Mouse (Mus musculus): ENCODE data around the gene Rab13.

Gene Rab13

DNA sequence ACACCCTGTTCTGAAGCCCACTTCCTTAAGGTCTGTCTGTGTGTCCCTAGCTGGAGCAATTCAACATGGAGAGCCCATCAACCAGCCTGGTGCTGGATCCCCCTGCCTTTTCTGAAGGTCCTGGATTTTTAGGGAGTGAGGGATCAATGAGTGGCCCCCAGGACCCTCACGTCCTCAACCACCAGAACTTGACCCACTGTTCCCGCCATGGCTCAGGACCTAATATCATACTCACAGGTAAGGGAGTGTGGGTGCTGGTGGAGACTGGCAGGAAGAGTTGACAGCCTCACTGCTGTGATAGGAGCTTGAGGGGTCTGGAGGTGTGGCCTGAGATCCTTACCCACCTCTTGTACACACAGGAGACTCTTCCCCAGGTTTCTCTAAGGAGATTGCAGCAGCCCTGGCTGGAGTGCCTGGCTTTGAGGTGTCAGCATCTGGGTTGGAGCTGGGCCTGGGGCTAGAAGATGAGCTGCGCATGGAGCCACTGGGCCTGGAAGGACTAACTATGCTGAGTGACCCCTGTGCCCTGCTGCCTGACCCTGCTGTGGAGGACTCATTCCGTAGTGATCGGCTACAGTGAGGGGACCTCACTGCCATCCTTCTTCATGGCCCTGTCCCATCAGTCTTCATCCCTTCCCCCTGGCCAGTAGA, 49.8 kb downstream of the Rab13 start:
- no peak for DNase-seq (ENCODE audit: low spot score)

DNA sequence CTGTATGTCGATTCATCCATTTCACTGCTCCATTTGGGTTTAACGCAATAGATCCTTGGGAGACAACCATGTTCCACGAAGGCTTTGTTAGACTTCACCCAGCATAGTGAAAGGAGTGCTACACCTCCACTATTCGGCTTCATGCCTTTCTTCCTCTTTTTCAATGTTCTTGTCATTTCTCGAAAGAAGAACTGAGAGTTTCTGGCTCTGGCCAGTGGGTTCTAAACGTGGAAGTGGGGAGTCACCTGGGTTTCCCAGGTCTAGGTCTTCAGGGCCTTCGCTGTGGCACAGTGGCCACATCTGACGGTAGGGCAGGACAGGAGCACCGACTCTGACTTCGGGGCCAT, 51.2 kb downstream of the Rab13 start:
- no peak for DNase-seq (ENCODE audit: low spot score)

DNA sequence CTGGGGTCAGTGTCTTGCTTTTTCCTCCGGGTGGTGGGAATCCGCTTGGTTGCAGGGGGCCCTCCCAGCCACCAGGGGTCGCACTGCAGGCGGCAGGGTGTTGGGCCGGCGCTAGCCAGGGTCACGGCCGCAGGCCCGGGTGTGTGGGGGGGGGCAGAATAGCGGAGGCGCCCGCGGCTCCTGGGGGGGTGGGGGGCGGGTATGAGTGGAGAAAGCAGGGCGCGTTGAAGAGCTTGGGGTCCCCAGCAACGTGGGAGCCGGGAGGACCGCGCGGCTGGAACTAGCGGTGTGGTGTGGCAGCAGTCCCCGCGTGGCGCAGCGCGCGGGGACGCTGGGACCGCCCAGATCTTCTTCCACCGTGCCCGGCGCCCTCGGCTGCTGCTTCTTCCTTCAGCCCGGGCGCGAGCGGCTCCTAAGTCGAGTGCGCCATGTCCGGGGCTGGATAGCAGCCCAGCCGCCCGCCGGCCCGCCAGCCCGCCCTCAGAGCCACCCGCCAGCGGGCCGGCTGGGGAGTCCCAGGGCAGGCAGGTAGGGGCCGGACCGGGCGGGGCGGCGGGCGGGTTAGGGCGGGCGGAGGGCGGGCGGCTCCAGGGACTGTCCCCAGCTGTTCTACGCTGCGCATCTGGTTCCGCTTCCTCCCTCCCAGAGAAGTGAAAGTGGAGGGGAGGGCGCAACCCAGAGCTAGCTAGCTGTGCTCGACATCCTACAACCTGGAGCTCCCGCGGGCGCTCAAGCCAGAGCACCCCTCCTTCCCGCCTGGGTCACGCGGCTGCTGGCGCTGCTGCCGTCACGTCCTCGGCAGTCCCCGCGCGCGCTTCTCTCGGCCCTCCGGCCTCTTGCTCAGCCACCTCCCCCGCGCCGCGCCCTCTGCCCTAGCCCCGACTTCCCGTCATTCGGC, 51.8 kb downstream of the Rab13 start, which contains the start of gene Dennd4b:
Gene Dennd4b (plus strand): TSS at position 152 of the 898 bp plus-strand sequence.
- DNase-seq (ENCODE audit: low spot score), result peak; percentile 88

DNA sequence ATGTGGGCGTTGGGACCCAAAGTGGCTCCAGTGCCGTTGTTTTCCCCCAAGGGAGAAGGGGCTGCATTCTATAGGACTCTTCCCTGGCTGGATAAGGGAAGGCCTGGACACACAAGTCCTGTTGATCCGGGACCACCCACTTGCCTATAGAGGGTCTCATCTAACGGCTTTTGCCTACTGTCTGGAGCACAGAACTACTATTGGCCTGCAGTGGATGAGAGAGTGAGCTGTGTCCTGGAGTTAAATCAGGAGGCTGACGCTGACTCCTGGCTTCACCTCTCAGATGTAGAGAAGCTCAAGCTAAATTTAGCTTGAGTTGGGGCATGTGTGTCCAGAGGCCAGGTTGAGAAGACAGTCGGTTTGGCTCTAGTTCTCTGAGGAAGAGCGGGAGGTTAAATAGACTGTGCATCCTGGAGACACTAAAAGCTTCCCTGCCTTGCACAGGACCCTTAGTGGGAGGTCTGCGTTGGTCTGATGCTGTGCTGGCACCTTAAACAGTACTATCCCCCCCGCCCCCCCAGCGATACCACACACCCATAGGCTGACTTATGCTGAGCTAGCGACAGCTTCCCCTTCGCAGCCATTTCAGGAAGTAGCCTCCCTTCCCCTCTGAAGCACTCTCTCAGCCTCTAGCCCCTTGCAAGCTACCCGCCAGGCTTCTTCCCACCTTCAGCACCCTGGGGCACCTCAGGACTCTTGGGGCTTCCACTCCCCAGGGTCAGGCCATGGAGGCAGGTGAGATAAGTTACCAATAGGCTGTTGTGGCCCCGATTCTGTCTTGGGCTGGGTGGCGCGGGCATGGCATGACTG, 52.6 kb downstream of the Rab13 start:
- no peak for DNase-seq (ENCODE audit: low spot score)

DNA sequence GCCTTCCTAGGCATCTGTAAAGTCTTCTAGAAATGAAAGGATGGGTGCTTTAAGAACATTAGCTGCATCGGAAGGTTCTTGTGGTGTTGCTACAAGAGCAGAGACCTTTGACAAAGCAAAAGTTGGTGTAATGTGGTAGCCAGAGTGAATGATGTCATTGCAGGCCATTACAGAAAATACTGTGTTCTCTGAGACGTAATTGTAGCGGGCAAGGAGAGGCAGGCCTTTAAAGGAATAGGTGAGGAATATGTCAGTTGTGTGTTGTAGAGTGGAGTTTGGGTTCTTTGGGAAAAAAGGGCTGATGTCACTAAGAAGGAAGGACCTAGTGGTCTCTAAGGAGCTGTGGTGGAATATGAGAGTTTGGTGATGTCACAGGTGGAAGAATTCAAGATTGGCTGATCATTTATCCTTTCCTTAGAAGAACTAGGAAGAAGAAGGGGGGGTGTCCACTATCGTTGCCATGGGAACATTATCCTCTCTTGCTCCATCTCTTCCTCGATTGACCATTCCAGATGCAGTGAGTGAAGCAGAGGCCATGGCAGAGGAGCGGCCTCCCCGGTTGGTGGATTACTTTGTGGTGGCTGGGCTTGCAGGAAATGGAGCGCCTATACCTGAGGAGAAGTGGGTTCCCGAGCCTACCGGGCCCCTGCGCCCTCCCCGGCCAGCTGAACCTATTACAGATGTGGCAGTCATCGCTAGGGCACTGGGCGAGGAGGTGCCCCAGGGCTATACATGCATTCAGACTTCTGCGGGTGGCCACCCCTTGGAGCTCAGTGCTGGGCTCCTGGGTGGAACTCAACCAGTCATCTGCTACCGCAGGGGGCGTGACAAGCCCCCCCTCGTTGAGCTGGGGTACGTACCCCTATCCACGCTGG, 53.6 kb downstream of the Rab13 start:
- no peak for DNase-seq (ENCODE audit: low spot score)

DNA sequence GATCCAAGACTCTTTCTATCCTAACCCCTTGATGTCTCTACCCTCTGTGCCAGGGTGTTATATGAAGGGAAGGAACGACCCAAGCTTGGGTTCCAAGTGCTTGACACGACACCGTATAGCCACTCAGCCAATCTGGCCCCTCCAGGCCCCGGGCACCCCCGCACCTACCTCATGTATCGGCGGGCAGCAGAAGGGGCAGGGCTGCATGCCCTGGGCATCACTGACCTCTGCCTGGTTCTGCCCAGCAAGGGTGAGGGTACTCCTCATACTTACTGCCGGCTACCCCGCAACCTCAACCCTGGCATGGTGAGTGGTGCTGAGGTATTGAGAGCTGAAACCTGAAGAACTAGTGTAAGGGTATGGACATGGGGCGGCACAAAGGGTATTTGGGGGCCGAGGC, 54.7 kb downstream of the Rab13 start:
- DNase-seq (ENCODE audit: low spot score), result no peak

DNA sequence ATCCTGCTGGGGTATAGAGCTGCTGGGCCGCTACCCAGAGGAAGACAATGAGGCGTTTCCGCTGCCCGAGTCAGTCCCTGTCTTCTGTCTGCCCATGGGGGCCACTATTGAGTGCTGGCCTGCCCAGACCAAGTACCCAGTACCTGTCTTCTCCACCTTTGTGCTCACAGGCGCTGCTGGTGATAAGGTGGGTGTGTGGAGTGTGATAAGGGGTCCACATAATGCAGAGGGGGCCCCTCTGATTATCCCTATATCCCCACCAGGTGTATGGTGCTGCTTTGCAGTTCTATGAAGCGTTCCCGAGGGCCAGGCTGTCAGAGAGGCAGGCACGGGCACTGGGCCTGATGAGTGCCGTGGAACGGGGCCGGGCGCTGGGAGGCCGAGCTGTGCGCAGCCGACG, 55.5 kb downstream of the Rab13 start:
- DNase-seq (ENCODE audit: low spot score), result no peak

DNA sequence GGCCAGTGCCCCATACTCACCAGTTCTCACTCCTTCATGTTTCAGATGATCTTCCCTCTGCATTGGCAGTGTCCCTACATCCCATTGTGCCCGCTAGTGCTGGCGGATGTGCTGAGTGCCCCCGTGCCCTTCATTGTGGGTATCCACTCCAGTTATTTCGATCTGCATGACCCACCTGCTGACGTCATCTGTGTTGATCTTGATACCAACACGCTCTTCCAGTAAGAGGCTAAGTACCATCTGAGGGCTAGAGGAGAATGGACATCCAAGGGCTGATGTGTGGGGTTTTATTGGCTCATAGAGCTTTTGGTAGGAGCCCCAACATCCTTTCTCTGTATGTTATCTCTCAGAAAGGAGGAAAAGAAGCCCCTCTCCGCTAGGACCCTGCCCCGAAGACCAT, 57.3 kb downstream of the Rab13 start:
- no peak for DNase-seq (ENCODE audit: low spot score)

DNA sequence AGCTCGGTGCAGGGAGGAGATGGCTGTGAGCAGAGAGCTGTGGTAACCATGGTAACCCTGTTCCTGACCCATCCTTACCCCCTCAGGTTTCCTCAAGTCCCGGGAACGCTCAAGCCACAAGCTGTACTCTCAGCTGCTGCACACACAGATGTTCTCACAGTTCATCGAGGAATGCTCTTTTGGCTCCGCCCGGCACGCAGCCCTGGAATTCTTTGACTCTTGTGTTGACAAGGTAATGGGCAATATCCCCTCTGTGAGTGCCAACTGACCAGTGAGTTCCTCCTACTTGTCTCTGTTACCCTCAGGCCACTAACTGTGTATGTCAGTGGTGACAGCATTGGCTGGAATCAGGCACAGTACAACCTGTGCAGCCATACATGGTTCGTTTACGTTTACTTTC, 58.7 kb downstream of the Rab13 start:
- DNase-seq (ENCODE audit: low spot score), result no peak

DNA sequence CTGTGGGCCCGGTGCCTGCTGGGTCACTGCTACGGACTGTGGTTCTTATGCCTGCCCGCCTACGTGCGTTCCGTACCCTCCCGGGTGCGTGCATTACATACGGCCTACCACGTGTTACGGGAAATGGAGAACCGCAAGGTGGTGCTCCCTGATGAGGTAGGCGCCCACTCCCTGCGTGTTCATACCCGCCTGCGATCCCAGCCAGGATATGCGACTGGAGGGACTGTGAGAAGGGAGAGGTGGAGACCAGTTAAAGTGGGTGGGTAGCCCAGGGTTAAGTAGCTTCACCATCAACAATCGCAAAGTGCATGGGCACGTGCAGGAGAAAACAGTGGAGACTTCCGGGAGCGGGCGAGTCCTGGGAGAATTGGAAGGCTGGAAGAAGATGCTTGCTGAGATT, 60.4 kb downstream of the Rab13 start:
- DNase-seq (ENCODE audit: low spot score), result no peak

DNA sequence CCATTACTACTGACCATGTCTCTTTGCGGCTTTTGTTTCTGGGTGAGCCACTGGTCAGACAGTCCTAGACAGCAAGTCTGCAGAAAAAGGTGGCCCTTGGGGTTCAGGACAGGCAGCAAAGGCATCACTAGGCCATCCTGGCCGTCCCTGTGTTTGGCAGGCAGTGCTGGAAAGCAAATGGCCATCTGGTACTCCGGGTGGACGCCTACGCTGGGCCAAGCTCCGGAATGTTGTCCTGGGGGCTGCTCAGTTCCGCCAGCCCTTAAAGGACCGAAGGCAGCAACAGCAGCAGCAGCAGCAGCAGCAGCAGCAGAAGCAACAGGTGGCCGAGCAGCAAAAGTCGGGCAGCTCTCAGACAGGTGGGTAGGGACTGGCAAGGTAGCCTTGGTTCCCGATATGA, 61.8 kb downstream of the Rab13 start:
- no peak for DNase-seq (ENCODE audit: low spot score)

Measured in retina, embryonic 14.5 days (tissue).